Mouse (Mus musculus) spleen, postnatal 36 days (tissue): Measurements from ENCODE around the gene Inafm2.

Experiments
- DNase-seq, 2 experiments: peaks; one replicate each; pipeline ENCODE4 v3.0.0; 2022; ENCODE audit warnings: low spot score in 2 of 2, mixed read lengths in 1 of 2

Inafm2 gene

GRCm38 (mm10) chr2:118745232-118745884 is at the start of gene Inafm2:
Gene Inafm2 (plus strand): TSS chr2:118745758.
- DNase-seq, result peak; percentile 93 to 94

- no peak for DNase-seq
Measured at GRCm38 (mm10) chr2:118696451-118697308, 48.9 kb upstream of the Inafm2 start.

- DNase-seq, result no peak
Measured at GRCm38 (mm10) chr2:118697311-118697877, 48.2 kb upstream of the Inafm2 start.

GRCm38 (mm10) chr2:118697955-118698354 is 47.6 kb upstream of the Inafm2 start:
- DNase-seq, result no peak

GRCm38 (mm10) chr2:118700179-118701062 is 45.1 kb upstream of the Inafm2 start:
- peak; percentile 74 to 80 for DNase-seq

GRCm38 (mm10) chr2:118701161-118701560 is 44.4 kb upstream of the Inafm2 start:
- DNase-seq, result no peak

- no peak for DNase-seq
Measured at GRCm38 (mm10) chr2:118701971-118702882, 43.3 kb upstream of the Inafm2 start.

- peak; percentile 41 to 43 for DNase-seq
Measured at GRCm38 (mm10) chr2:118702883-118703761, 42.4 kb upstream of the Inafm2 start.

GRCm38 (mm10) chr2:118703913-118704730 is 41.4 kb upstream of the Inafm2 start, which contains the start of gene Ankrd63:
Gene Ankrd63 (minus strand): TSS chr2:118703963.
- DNase-seq, result peak in 1 of 2 experiments; percentile 22

GRCm38 (mm10) chr2:118706436-118706835 is 39.1 kb upstream of the Inafm2 start:
- DNase-seq, result no peak

GRCm38 (mm10) chr2:118708472-118708871 is 37.1 kb upstream of the Inafm2 start:
- no peak for DNase-seq

- DNase-seq, result no peak
Measured at GRCm38 (mm10) chr2:118709655-118710221, 35.8 kb upstream of the Inafm2 start.

- DNase-seq, result no peak
Measured at GRCm38 (mm10) chr2:118711038-118711494, 34.5 kb upstream of the Inafm2 start.

- DNase-seq, result peak; percentile 62 to 67
Measured at GRCm38 (mm10) chr2:118713631-118714030, 31.9 kb upstream of the Inafm2 start.

- DNase-seq, result no peak
Measured at GRCm38 (mm10) chr2:118714230-118714629, 31.3 kb upstream of the Inafm2 start.

- no peak for DNase-seq
Measured at GRCm38 (mm10) chr2:118716677-118717076, 28.9 kb upstream of the Inafm2 start.

GRCm38 (mm10) chr2:118723693-118724486 is 21.7 kb upstream of the Inafm2 start:
- DNase-seq, result no peak
